Mouse (Mus musculus): ENCODE measurements around the gene Ccdc71. TPM values are rescaled to one million over a fixed set of nuclear protein-coding genes. Genes with fewer than 3 reads are reported as not detected.
A peak's percentile ranks its signal among the peaks of the same experiment; 100 is the strongest.

The Ccdc71 gene
- polyA plus RNA-seq, 1 experiment from 2014 or later: 26.5 TPM

DNA sequence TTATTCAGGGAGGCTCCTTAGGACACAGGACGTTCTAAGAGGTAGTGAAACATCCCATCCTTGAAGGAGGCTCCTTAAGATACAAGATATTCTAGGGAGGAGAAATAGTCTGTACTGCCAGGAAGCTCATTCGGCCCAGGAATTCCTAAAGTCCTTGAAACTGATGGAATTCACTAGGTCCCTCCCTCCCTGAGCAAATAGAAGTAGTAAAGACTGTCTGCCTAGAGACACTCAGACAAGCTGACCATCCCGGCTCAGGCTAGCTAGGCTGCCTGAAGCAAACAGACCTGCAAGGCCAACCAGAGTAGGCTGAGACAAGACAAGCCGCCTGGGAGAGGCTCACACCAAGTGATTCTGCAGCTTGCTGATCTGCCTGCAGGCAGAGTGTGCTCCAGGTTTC is 9.5 kb downstream of the Ccdc71 start:
- no peak overlapping the region for H3K27ac ChIP-seq
- no peak overlapping the region for H3K4me3 ChIP-seq (ENCODE audit: inconsistent target)
- H3K79me2 ChIP-seq (ENCODE audit: inconsistent target): no peaks in the 10 kb centered on the region
- peaks cover 8% of the 10 kb centered on the region; the same call in 1 of the 2 replicates for H3K36me3 ChIP-seq (ENCODE audit: inconsistent target)
- 88% methylated on average over 4 of the region's 4 CpGs for WGBS (ENCODE audit: missing documents)

DNA sequence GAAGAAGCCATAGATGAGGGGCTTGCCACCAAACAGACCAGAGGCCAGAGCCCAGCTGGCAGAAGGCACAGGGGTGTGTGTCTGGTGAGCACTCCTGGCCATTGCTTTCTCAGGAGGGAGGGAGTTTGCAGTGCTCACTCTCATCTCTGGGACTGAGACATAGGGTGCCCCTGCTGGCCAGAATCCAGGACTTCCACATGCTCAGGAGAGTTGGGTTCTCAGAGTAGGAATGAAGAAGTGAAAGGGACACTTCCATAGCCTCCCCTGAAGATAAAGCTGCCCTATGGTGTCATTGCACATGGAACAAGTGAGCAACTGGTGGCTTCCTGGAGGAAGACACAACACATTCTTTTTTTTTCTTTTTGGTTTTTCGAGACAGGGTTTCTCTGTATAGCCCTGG is 14.2 kb downstream of the Ccdc71 start:
- Histone ChIP-seq H3K27ac (no peak overlapping the region), H3K36me3 (ENCODE audit: inconsistent target) (no peaks in the 10 kb centered on the region), H3K79me2 (ENCODE audit: inconsistent target) (no peaks in the 10 kb centered on the region), H3K4me3 (ENCODE audit: inconsistent target) (no peak overlapping the region)
- 40% methylated on average over 1 of the region's 1 CpGs for WGBS (ENCODE audit: missing documents)

DNA sequence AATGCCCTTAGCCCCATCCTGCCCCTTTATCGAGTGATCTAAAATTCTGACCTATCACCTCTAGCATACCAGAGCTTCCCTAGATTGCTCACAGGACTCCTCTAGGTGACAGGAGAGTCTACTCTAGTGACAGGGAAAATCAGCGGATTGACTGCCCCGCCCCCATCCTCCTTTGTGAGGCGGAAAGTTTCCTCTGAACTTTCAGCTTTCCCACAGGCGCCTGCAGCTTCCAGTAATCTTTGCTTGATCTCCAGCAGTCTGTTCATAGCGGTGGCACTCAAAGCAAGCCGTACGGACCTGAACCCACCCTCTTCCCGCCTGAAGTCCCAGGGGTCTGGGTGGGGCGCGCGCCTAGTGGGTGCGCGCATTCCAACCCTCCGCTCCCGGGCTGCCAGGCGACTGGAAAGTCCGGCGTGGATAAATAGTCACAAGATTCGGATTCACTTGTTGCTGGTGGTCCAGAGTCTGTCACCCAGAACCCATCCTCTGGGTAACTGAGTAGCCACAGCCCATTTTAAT is 18.4 kb downstream of the Ccdc71 start:
- WGBS (ENCODE audit: missing documents): 7% methylated on average over 20 of the region's 20 CpGs
- H3K27ac ChIP-seq: no peak overlapping the region
- no peaks in the 10 kb centered on the region for H3K79me2 ChIP-seq (ENCODE audit: inconsistent target)
- H3K36me3 ChIP-seq (ENCODE audit: inconsistent target): no peaks in the 10 kb centered on the region
- H3K4me3 ChIP-seq (ENCODE audit: inconsistent target): peak overlapping the region; percentile 7; the same call in 1 of the 2 replicates

DNA sequence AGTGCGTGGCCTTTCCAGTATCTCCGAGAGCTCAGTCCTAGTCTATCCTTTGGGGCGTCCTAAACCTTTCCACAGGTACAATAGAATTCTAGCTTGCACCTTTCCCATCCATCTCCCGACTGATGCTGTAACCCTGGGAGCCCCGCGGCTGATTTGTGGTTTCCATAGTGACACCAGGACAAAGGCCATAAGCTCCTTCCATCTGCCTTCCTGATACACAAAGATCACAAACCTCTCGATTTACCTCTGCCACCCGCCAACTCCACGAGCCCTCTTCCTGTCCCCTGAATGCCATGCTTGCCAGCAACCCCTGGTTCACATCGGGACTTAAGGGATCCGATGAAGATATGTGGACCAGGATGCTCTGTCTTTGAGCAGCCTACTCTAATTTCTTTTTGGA is 18.9 kb downstream of the Ccdc71 start:
- Histone ChIP-seq H3K79me2 (ENCODE audit: inconsistent target) (no peaks in the 10 kb centered on the region), H3K36me3 (ENCODE audit: inconsistent target) (no peaks in the 10 kb centered on the region), H3K27ac (no peak overlapping the region), H3K4me3 (ENCODE audit: inconsistent target) (no peak overlapping the region)
- WGBS (ENCODE audit: missing documents): 58% methylated on average over 11 of the region's 11 CpGs

DNA sequence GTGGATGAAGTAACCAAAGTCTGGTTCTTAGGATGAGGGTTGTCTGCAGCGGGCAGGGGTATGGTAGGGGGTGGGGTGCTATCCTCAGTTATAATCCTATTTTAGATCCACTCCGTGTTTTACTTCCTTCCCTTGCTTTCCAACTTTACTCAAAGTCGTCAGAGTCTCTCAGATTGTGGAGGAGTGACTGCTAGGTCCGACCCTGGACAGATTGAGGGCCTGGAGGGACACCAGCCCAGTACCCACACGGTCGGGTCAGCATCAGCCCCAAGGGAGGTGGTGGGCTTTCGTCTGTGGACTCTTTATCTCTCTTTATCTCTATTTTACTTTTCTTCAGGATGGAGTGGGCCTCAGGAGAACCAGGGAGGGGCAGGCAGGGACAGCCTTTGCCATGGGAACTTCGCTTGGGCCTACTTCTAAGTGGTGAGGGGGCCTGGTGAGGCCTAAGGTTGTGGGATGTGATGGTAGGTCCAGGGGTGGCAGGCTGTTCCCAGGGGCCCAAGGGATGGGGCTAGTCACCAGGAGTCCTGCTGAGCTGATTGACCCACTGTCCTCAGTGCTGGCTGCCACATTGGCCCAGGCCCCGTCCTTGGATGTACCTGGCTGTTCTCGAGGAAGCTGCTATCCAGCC is 19.5 kb downstream of the Ccdc71 start, which contains the start of gene Lamb2:
Gene Lamb2 (plus strand): TSS at position 16 of the 631 bp plus-strand sequence.
- no peak within 1 kb of the TSS for H3K27ac ChIP-seq

DNA sequence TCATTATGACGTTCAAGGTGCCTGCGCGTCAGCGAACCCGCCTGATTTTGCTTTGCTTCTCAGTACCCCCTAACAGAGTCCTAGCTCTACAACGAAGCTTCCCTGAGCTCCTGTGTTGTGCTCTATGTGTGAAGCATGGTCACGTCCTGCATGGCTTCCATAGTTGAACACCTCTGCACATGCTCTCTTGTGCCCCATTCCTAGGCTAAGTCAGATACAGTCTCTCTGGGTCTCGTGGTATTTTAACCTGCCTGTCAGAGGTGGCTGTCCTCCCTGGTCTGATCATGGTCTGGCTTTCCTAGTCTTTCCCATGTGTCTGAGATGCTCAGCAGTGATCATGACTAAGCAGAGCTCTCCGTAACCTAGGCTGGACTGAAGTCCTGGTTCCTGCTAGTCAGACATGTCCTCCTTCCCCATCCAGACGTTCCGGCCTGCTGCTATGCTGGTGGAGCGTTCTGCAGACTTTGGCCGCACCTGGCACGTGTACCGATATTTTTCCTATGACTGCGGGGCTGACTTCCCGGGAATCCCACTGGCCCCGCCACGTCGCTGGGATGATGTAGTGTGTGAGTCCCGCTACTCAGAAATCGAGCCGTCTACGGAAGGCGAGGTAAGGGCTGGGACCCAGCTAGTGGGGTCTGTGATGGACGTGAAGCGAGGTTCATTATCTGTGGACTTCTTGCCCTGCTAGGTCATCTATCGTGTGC is 20.6 kb downstream of the Ccdc71 start:
- 93% methylated on average over 28 of the region's 28 CpGs for WGBS (ENCODE audit: missing documents)
- Histone ChIP-seq H3K36me3 (ENCODE audit: inconsistent target) (no peaks in the 10 kb centered on the region), H3K79me2 (ENCODE audit: inconsistent target) (no peaks in the 10 kb centered on the region), H3K27ac (no peak overlapping the region), H3K4me3 (ENCODE audit: inconsistent target) (no peak overlapping the region)

More for the DNA sequence above, 19.5 kb downstream of the Ccdc71 start, which contains the start of gene Lamb2:
- 47% methylated on average over 10 of the region's 10 CpGs for WGBS (ENCODE audit: missing documents)
- Histone ChIP-seq H3K36me3 (ENCODE audit: inconsistent target) (no peaks in the 10 kb centered on the region), H3K4me3 (ENCODE audit: inconsistent target) (peak within 1 kb of the TSS; percentile 7; the same call in 1 of the 2 replicates), H3K79me2 (ENCODE audit: inconsistent target) (no peaks in the 10 kb centered on the region)

DNA sequence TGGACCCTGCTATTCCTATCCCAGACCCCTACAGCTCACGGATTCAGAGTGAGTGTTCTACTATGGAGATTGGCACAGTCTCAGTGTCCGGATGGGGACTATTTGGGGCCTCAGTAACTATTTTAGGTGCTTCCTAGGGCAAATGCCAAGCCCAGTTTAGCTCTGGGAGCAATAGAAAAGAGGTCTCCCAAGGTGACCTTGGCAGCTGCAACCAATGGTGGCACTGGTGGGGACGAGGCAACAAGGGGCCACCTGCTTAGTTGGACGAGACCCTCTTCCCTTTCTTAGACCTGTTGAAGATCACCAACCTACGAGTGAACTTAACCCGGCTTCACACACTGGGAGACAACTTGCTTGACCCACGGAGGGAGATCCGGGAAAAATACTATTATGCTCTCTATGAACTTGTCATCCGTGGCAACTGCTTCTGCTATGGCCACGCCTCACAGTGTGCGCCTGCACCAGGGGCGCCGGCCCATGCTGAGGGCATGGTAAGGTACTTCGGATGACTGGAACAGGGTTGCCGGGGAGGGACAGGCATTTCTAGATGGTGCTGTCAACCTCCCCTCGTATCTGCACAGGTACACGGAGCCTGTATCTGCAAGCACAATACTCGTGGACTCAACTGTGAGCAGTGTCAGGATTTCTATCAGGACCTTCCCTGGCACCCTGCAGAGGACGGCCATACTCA is 21.3 kb downstream of the Ccdc71 start:
- Histone ChIP-seq H3K79me2 (ENCODE audit: inconsistent target) (no peaks in the 10 kb centered on the region), H3K4me3 (ENCODE audit: inconsistent target) (no peak overlapping the region), H3K27ac (no peak overlapping the region), H3K36me3 (ENCODE audit: inconsistent target) (no peaks in the 10 kb centered on the region)
- 93% methylated on average over 19 of the region's 19 CpGs for WGBS (ENCODE audit: missing documents)

DNA sequence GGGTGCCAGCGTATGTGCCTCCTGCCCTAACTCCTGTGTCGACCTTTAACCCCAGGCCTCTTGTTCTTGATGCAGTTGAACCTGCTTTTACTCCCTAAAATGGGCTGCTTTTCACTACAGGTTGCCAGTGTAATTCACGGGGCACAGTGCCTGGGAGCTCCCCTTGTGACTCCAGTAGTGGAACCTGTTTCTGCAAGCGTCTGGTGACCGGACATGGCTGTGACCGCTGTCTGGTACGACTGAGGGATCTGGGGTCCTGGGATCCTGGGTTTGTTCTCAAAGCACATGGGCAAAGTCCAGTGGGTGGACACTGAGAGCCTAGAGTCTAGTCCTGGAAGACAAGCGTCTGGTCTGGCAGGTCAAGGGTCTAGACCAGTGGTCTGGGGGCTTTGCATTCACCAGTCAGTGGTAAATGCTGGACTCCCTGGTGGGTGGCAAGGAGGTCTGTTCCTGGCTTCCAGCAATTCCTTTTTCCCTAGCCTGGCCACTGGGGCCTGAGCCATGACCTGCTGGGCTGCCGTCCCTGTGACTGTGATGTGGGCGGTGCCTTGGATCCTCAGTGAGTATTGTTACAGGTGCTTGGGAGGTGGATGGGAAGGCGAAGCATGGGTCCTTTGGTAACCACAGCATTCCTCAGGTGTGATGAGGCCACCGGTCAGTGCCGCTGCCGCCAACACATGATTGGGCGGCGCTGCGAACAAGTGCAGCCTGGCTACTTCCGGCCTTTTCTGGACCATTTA is 22.9 kb downstream of the Ccdc71 start:
- Histone ChIP-seq H3K79me2 (ENCODE audit: inconsistent target) (no peaks in the 10 kb centered on the region), H3K4me3 (ENCODE audit: inconsistent target) (no peak overlapping the region)
- 95% methylated on average over 17 of the region's 18 CpGs for WGBS (ENCODE audit: missing documents)

DNA sequence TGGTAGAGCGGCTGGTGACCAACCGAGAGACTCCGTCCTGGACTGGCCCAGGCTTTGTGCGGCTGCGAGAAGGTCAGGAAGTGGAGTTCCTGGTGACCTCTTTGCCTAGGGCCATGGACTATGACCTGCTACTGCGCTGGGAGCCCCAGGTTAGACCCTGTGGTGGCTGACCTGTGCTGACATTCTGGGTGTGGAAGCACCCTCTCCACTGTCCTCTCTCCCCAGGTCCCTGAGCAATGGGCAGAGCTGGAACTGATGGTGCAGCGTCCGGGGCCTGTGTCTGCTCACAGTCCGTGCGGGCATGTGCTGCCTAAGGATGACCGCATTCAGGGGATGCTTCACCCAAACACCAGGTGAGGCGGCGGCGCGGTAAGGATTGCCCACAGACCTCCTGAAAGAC is 23.7 kb downstream of the Ccdc71 start:
- no peaks in the 10 kb centered on the region for H3K79me2 ChIP-seq (ENCODE audit: inconsistent target)
- no peaks in the 10 kb centered on the region for H3K36me3 ChIP-seq (ENCODE audit: inconsistent target)
- WGBS (ENCODE audit: missing documents): 94% methylated on average over 15 of the region's 15 CpGs
- H3K27ac ChIP-seq: no peak overlapping the region
- no peak overlapping the region for H3K4me3 ChIP-seq (ENCODE audit: inconsistent target)

More for the DNA sequence above, 22.9 kb downstream of the Ccdc71 start:
- no peak overlapping the region for H3K27ac ChIP-seq
- no peaks in the 10 kb centered on the region for H3K36me3 ChIP-seq (ENCODE audit: inconsistent target)

DNA sequence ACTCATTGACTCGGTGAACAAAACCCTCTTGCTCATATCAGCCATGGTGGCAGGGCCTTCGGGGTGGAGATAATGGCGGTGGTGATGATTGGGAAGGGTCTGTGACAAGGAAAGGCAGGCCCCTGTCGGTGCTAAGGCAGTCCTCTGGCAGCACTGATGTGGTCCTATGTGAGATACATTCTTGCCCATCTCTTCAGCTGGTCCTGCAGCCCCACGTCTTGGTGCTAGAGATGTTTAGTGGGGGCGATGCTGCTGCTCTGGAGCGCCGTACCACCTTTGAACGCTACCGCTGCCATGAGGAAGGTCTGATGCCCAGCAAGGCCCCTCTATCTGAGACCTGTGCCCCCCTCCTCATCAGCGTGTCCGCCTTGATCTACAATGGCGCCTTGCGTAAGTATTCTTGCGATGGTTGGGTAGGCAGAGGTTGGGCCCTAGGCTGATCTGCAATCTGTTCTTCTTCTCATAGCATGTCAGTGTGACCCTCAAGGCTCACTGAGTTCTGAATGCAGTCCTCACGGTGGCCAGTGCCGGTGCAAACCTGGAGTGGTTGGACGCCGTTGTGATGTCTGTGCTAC is 25.1 kb downstream of the Ccdc71 start:
- WGBS (ENCODE audit: missing documents): 91% methylated on average over 17 of the region's 19 CpGs
- Histone ChIP-seq H3K36me3 (ENCODE audit: inconsistent target) (no peaks in the 10 kb centered on the region), H3K27ac (no peak overlapping the region)

DNA sequence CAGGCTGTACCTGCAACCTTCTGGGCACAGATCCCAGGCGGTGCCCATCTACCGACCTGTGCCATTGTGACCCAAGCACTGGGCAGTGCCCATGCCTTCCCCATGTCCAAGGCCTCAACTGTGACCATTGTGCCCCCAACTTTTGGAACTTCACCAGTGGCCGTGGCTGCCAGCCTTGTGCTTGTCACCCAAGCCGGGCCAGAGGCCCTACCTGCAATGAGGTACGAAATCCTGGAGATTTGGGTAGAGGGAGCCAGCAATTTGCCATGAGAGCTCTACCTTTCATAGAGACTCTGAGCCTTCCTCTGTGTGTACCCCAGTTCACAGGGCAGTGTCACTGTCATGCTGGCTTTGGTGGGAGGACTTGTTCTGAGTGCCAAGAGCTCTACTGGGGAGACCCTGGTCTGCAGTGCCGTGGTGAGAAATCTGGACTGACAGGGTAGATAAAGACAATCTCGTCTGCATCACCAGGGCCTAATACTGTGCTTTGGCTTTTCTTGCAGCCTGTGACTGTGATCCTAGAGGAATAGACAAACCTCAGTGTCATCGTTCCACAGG is 26.7 kb downstream of the Ccdc71 start:
- Histone ChIP-seq H3K36me3 (ENCODE audit: inconsistent target) (no peaks in the 10 kb centered on the region), H3K27ac (no peak overlapping the region)
- 92% methylated on average over 8 of the region's 8 CpGs for WGBS (ENCODE audit: missing documents)

More for the DNA sequence above, 25.1 kb downstream of the Ccdc71 start:
- Histone ChIP-seq H3K79me2 (ENCODE audit: inconsistent target) (no peaks in the 10 kb centered on the region), H3K4me3 (ENCODE audit: inconsistent target) (no peak overlapping the region)

DNA sequence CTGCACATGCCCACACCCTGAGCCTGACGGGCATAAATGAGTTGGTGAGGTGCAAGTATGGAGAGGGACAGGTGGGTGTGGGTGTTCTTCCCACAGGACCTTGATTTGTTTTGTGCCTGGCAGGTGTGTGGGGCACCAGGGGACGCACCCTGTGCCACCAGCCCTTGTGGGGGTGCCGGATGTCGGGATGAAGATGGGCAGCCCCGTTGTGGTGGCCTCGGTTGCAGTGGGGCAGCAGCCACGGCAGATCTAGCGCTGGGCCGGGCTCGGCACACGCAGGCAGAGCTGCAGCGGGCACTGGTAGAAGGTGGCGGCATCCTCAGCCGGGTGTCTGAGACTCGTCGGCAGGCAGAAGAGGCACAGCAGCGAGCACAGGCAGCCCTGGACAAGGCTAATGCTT is 28.1 kb downstream of the Ccdc71 start:
- Histone ChIP-seq H3K4me3 (ENCODE audit: inconsistent target) (no peak overlapping the region), H3K36me3 (ENCODE audit: inconsistent target) (peaks cover 7% of the 10 kb centered on the region; the same call in 1 of the 2 replicates), H3K79me2 (ENCODE audit: inconsistent target) (peaks cover 24% of the 10 kb centered on the region), H3K27ac (no peak overlapping the region)
- WGBS (ENCODE audit: missing documents): 94% methylated on average over 17 of the region's 17 CpGs

More for the DNA sequence above, 26.7 kb downstream of the Ccdc71 start:
- H3K4me3 ChIP-seq (ENCODE audit: inconsistent target): no peak overlapping the region
- H3K79me2 ChIP-seq (ENCODE audit: inconsistent target): peaks cover 10% of the 10 kb centered on the region

DNA sequence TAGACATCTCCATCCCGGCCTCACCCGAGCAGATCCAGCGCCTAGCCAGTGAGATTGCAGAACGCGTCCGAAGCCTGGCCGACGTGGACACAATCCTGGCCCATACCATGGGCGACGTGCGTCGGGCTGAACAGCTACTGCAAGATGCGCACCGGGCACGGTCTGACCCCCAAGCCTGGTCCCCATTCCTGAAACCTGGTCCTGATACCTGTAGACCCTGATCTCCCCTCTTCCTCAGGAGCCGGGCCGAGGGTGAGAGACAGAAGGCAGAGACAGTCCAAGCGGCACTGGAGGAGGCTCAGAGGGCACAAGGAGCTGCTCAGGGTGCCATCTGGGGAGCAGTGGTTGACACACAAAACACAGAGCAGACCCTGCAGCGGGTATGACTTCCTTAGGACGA is 28.9 kb downstream of the Ccdc71 start:
- WGBS (ENCODE audit: missing documents): 93% methylated on average over 19 of the region's 20 CpGs
- no peak overlapping the region for H3K4me3 ChIP-seq (ENCODE audit: inconsistent target)
- H3K36me3 ChIP-seq (ENCODE audit: inconsistent target): peaks cover 13% of the 10 kb centered on the region
- H3K27ac ChIP-seq: no peak overlapping the region
- peaks cover 32% of the 10 kb centered on the region for H3K79me2 ChIP-seq (ENCODE audit: inconsistent target)

Data from macrophage (primary cell).